Mouse (Mus musculus): ENCODE measurements around the gene Vgll4.

GRCm38 (mm10) chr6:114858722-114859053 lies 111.1 kb downstream of the Vgll4 start:
- no peak for TF ChIP-seq CTCF (IDR thresholded peaks at IDR 0.05; ENCODE audit: low read depth, low read length)
- no peak for TF ChIP-seq POLR2A (IDR thresholded peaks at IDR 0.05; ENCODE audit: extremely low read depth, insufficient read depth, low read length)

Data from liver, adult 2 months (tissue).